Mouse (Mus musculus): ENCODE measurements around the gene Gm45808. TPM values are rescaled to one million over a fixed set of nuclear protein-coding genes. Genes with fewer than 3 reads are reported as not detected.

Gm45808 gene
- polyA plus RNA-seq, 1 experiment from 2014 or later = not detected

DNA sequence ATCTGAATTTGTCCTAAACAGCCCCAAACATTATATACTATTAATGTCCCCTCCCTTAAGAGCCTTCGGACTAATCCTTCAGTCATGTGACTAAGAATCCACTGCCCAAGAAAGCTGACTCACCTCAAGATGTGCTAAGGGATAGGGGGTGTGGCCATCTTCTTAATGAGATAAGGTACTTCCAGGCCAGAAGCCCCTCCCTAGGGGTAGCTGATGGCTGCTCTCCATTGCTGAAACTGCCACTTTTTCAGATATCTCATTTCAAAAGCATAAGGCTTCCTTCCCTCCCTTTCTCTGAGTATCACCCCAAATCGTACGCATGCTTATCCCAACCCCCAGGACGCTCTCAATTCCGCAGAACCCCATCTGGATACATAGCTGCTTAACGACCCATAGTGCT lies 21.9 kb upstream of the Gm45808 start:
- ATAC-seq (replicated peaks; ENCODE audit: insufficient number of reproducible peaks, insufficient read depth, low FRiP score, low read depth) = no peak
- Histone ChIP-seq H3K27me3 (no peaks in the 10 kb centered on the region), H3K9me3 (replicated peaks) (no peaks in the 10 kb centered on the region), H3K36me3 (peaks cover 9% of the 10 kb centered on the region; the same call in 1 of the 2 replicates), H3K27ac (no peak overlapping the region), H3K4me3 (peak overlapping the region; percentile 79; the same call in 1 of the 2 replicates), H3K4me1 (replicated peaks) (peaks cover 19% of the 10 kb centered on the region), H3K4me2 (peak overlapping the region; percentile 85; the same call in 1 of the 2 replicates), H3K9ac (no peak overlapping the region)
- 79% methylated on average over 6 of the region's 6 CpGs for WGBS

DNA sequence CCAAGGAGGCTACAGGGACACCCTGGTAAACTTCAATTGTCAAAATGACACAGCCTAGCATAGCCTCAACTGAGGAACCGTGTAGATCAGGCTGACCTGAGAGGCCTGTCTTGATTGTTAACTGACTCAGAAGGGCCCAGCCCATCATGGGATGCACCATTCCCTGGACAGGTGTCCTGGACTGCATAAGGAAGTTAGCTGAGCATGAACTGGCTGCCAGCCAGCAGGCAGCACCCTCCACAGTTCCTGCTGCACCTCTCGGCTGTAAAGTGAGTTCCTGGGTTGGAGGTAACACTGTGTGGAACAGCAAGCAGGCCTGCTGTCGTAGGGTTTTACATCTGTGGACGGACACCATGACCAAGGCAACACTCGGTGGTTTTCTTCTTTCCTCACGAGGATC lies 21.0 kb upstream of the Gm45808 start:
- H3K9me3 ChIP-seq (replicated peaks) = no peaks in the 10 kb centered on the region
- H3K27ac ChIP-seq = no peak overlapping the region
- H3K9ac ChIP-seq = no peak overlapping the region
- 79% methylated on average over 6 of the region's 6 CpGs for WGBS
- peaks cover 19% of the 10 kb centered on the region for H3K4me1 ChIP-seq (replicated peaks)
- H3K4me2 ChIP-seq = no peak overlapping the region
- H3K36me3 ChIP-seq = peaks cover 11% of the 10 kb centered on the region
- H3K4me3 ChIP-seq = no peak overlapping the region
- ATAC-seq (replicated peaks; ENCODE audit: insufficient number of reproducible peaks, insufficient read depth, low FRiP score, low read depth) = no peak
- H3K27me3 ChIP-seq = no peaks in the 10 kb centered on the region

DNA sequence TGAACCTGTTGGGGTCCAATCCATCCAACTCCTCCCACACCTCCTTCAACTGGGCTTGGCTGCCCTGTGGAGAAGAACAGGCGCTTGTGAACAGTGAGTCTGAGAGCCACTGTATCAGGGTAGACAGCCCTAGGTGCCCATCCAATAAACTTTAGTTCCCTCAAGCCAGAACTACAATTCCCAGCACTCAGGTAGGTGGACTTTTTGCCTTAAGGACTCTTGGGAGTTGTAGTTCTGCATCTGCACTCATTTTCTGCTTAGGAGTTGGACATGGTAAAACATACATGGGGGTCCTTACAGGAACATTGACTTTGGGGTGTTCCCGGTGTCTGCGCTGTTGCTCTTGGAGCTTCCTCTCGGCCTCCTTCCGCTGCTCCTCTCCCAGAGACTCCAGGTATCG lies 11.8 kb upstream of the Gm45808 start:
- Histone ChIP-seq H3K27ac (no peak overlapping the region), H3K4me3 (no peak overlapping the region), H3K4me1 (replicated peaks) (no peaks in the 10 kb centered on the region), H3K9me3 (replicated peaks) (no peaks in the 10 kb centered on the region), H3K4me2 (no peak overlapping the region), H3K36me3 (peaks cover 63% of the 10 kb centered on the region), H3K27me3 (no peaks in the 10 kb centered on the region), H3K9ac (no peak overlapping the region)
- no peak for ATAC-seq (replicated peaks; ENCODE audit: insufficient number of reproducible peaks, insufficient read depth, low FRiP score, low read depth)
- WGBS = 95% methylated on average over 6 of the region's 6 CpGs

DNA sequence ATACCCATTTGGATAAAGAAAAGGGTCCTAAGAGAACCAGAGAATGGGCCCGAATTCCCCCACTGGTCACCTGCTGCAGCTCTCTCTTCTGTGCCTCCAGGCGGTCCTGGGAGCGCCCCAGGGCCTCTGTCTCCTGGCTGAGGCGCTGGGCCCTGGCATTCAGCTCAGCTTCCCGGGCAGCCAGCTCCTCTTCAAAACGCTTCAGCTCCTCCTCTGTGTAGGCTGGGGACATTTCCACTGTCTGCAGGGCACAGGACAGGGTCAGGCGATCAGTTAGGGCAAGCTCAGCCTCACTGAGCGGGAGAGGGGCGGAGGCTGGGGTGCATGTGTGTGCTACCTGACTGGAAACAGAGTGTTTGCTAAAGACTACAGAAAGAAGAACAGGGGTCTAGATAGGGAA lies 7.9 kb upstream of the Gm45808 start:
- 0 out of 2 replicates have a peak, but pooled peaks cover 4% of the 10 kb centered on the region for H3K4me1 ChIP-seq (replicated peaks)
- H3K27ac ChIP-seq = no peak overlapping the region
- WGBS = 88% methylated on average over 9 of the region's 9 CpGs
- H3K4me3 ChIP-seq = no peak overlapping the region
- no peaks in the 10 kb centered on the region for H3K27me3 ChIP-seq
- no peak for ATAC-seq (replicated peaks; ENCODE audit: insufficient number of reproducible peaks, insufficient read depth, low FRiP score, low read depth)
- H3K36me3 ChIP-seq = peaks cover 55% of the 10 kb centered on the region
- no peak overlapping the region for H3K9ac ChIP-seq
- H3K9me3 ChIP-seq (replicated peaks) = no peaks in the 10 kb centered on the region
- no peak overlapping the region for H3K4me2 ChIP-seq

DNA sequence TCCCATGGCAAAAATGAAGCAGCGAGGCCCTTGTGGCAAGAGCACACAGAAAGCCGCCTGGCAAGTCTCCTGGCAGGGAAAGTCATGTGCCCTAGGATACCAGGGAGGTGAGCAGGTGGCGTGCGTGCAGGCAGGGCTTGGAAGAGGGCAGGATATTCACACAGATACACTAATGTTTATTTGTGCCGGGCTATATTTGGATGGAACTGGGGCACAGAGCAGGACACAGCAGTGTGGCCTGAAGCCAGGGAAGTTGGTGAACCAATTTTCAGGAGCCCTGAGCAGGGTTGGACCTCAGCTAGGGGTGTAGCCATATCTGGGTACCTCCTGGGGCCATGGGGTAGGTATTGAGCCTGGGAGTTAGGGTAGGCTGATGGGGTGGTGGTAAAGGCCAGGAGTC lies 6.3 kb upstream of the Gm45808 start:
- peaks cover 14% of the 10 kb centered on the region for H3K4me1 ChIP-seq (replicated peaks)
- no peak for ATAC-seq (replicated peaks; ENCODE audit: insufficient number of reproducible peaks, insufficient read depth, low FRiP score, low read depth)
- H3K36me3 ChIP-seq = peaks cover 42% of the 10 kb centered on the region
- 83% methylated on average over 5 of the region's 5 CpGs for WGBS
- no peaks in the 10 kb centered on the region for H3K9me3 ChIP-seq (replicated peaks)
- H3K27me3 ChIP-seq = no peaks in the 10 kb centered on the region
- H3K4me2 ChIP-seq = no peak overlapping the region
- no peak overlapping the region for H3K27ac ChIP-seq
- H3K4me3 ChIP-seq = no peak overlapping the region
- no peak overlapping the region for H3K9ac ChIP-seq

DNA sequence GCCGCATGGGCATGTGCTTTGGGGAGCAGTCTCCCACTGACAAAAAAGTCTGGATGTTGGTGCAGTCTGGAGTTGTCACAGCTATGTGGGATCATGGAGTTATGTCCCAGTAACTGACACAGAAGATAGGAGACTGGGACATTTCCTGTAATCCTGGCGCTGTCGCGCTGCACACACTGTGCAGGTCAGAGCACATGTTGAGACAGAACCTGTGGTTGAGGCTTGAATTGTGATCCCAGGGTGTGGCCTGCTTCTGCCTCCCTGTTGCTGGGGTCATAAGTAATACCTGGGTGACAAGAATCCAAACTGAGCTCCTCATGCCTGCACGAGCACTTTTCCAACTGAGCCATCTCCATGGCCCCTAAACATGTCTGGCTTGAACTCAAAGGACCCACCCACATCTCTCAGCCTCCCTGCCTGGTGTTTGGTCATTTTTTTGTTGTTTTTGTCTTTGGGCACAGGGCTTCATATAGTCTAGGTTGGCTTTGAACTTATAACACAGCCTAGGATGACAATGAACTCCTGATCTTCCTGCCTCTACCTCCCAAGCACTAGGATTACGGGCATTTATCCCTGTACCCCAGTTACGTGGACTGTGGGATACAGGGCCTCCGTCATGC lies 5.7 kb upstream of the Gm45808 start:
- 94% methylated on average over 8 of the region's 8 CpGs for WGBS
- no peaks in the 10 kb centered on the region for H3K27me3 ChIP-seq
- no peak overlapping the region for H3K4me2 ChIP-seq
- H3K36me3 ChIP-seq = peaks cover 36% of the 10 kb centered on the region
- no peak for ATAC-seq (replicated peaks; ENCODE audit: insufficient number of reproducible peaks, insufficient read depth, low FRiP score, low read depth)
- H3K27ac ChIP-seq = no peak overlapping the region
- H3K9me3 ChIP-seq (replicated peaks) = no peaks in the 10 kb centered on the region
- H3K9ac ChIP-seq = no peak overlapping the region
- H3K4me3 ChIP-seq = no peak overlapping the region
- peaks cover 14% of the 10 kb centered on the region for H3K4me1 ChIP-seq (replicated peaks)

DNA sequence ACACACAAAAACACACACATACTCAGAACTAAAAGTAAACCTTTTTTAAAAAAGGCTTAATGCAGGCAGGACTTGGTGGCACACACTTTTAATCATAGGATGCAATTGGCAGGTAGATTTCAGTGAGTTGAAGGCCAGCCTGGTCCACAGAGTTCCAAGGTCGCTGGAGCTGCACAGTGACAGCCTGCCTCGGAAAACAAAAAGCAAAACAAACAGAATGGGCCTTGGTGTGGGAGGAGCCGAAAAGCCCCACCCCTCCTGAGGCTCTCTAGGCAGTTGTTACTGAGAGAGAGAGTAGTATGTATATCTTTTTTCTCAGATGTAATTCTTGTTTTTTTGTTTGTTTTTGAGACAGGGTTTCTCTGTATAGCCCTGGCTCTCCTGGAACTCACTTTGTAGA lies 4.7 kb upstream of the Gm45808 start:
- ATAC-seq (replicated peaks; ENCODE audit: insufficient number of reproducible peaks, insufficient read depth, low FRiP score, low read depth) = no peak
- Histone ChIP-seq H3K36me3 (peaks cover 30% of the 10 kb centered on the region), H3K27me3 (no peaks in the 10 kb centered on the region), H3K4me2 (peak overlapping the region; percentile 7; the same call in 1 of the 2 replicates), H3K27ac (no peak overlapping the region), H3K9me3 (replicated peaks) (no peaks in the 10 kb centered on the region), H3K4me1 (replicated peaks) (peaks cover 14% of the 10 kb centered on the region), H3K9ac (no peak overlapping the region), H3K4me3 (no peak overlapping the region)
- WGBS = 26% methylated on average over 3 of the region's 3 CpGs

DNA sequence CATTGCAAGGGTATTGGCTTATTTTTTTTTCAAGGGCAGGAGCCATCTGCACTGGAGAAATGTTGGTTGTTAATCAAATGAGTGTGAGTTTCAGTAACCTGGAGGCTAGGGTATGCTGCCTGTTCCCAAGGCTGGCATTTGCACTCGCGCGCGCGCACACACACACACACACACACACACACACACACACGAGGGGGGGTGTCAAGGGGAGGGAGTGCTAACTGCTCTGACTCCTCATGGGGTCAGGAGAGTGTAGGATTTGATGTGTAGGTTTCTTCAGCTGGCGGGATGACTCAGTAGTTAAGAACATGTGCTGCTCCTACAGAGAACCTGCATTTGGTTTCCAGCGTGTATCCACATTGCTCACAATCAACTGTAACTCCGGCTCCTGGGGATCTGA lies 4.2 kb upstream of the Gm45808 start:
- H3K27ac ChIP-seq = no peak overlapping the region
- H3K4me1 ChIP-seq (replicated peaks) = peaks cover 14% of the 10 kb centered on the region
- no peak overlapping the region for H3K9ac ChIP-seq
- peak overlapping the region; percentile 7; the same call in 1 of the 2 replicates for H3K4me2 ChIP-seq
- H3K4me3 ChIP-seq = no peak overlapping the region
- WGBS = 48% methylated on average over 9 of the region's 9 CpGs
- H3K9me3 ChIP-seq (replicated peaks) = no peaks in the 10 kb centered on the region
- no peak for ATAC-seq (replicated peaks; ENCODE audit: insufficient number of reproducible peaks, insufficient read depth, low FRiP score, low read depth)
- no peaks in the 10 kb centered on the region for H3K27me3 ChIP-seq
- H3K36me3 ChIP-seq = peaks cover 30% of the 10 kb centered on the region

DNA sequence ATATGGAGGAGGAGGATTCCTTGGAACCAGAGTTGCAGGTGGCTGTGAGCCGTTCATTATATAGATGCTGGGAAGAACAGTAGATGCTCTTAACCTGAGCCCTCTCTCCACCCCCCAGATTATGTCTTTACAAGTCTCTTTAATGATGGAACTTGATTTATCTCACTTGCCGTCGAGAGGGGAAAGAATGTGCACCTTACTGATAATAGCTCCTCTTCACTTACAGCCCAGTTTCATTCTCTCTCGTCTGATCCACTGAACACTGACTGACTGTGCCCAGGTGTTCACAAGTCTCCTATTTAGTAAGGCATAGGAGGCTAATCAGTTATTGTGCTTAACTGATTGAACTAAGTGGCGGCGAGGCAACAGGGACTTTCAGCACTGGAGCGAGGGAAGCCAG lies 3.0 kb upstream of the Gm45808 start:
- no peaks in the 10 kb centered on the region for H3K9me3 ChIP-seq (replicated peaks)
- H3K9ac ChIP-seq = no peak overlapping the region
- H3K27ac ChIP-seq = no peak overlapping the region
- H3K36me3 ChIP-seq = peaks cover 17% of the 10 kb centered on the region; the same call in 1 of the 2 replicates
- peaks cover 14% of the 10 kb centered on the region for H3K4me1 ChIP-seq (replicated peaks)
- no peak for ATAC-seq (replicated peaks; ENCODE audit: insufficient number of reproducible peaks, insufficient read depth, low FRiP score, low read depth)
- no peaks in the 10 kb centered on the region for H3K27me3 ChIP-seq
- no peak overlapping the region for H3K4me3 ChIP-seq
- H3K4me2 ChIP-seq = no peak overlapping the region
- whole genome bisulfite sequencing = 62% methylated on average over 7 of the region's 7 CpGs

DNA sequence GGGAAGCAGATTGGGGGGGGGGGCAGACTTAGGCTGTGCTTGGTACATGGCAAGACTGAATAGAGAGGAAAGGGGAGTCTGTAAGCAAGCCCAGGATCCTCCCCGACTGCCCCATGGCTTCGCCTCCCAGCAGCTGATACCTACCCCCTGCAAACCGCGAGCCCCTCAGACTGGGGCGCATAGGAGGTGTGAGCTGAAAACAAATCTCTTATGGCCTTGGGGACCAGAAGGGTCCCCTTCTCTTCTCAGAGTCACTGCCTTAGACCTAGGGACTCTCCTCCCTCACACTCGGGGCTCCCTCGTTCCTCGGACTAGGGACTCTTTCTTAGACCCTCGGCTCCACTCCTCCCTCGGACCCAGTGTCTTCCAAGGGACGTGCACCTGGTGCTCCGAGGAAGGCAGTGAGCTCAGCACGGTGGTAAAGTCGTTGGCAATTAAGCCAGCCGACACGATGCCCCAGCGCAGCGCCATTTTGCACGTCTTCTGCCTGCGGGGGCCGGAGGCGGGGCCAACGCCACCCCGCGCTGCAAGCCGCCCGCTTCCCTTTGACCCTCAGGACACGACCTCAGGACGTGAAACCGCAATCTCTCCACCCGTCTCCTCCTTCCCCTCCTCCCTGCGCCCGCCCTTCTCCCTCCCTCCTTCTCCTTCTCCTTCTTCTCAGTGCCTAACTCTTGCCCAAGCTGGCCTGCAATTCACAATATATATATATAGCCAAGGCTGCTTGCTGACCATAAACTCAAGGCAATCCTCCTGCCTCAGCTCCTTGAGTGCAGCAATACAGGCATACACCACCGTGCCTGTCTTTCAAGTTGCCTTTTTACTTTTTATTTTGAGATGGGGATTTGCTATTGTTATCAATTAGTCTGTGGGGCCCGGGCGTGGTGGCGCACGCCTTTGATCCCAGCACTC lies 1.9 kb upstream of the Gm45808 start, which contains the start of gene Dhdh:
Gene Dhdh (minus strand): TSS at position 513 of the 912 bp plus-strand sequence.
- H3K9me3 ChIP-seq (replicated peaks) = no peaks in the 10 kb centered on the region
- H3K9ac ChIP-seq = peak within 1 kb of the TSS; percentile 52
- no peaks in the 10 kb centered on the region for H3K27me3 ChIP-seq
- peak; percentile 67 for ATAC-seq (replicated peaks; ENCODE audit: insufficient number of reproducible peaks, insufficient read depth, low FRiP score, low read depth)
- 10% methylated on average over 38 of the region's 38 CpGs for WGBS
- H3K4me2 ChIP-seq = peak within 1 kb of the TSS; percentile 82
- H3K4me1 ChIP-seq (replicated peaks) = peaks cover 14% of the 10 kb centered on the region
- H3K27ac ChIP-seq = peak within 1 kb of the TSS; percentile 10
- peaks cover 8% of the 10 kb centered on the region; the same call in 1 of the 2 replicates for H3K36me3 ChIP-seq
- peak within 1 kb of the TSS; percentile 57 for H3K4me3 ChIP-seq

DNA sequence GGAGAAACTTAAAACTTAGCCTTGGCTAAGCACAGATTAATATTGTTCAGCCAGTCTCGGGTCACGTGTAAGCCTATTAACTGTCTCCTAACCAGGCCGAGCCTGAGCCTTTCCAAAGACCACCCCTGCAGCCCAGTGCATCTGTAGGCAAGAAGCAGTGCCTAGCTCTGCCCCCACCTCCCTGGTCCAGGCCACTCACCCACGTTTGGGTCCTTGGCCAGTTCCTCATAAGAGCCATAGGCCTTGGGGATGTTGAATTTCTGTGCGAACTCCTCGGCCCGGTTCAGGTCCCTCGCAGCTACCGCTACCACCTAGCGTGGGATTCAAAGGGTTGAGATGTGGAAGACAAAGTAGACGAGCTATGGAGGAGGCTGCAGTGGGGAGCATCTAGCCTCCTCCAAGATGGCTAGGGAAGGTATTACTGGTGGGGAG lies 1.3 kb upstream of the Gm45808 start:
- Histone ChIP-seq H3K4me3 (peak overlapping the region; percentile 57), H3K4me2 (peak overlapping the region; percentile 82), H3K27me3 (no peaks in the 10 kb centered on the region), H3K4me1 (replicated peaks) (peaks cover 14% of the 10 kb centered on the region), H3K9ac (no peak overlapping the region), H3K9me3 (replicated peaks) (no peaks in the 10 kb centered on the region), H3K36me3 (peaks cover under 1% of the 10 kb centered on the region; the same call in 1 of the 2 replicates), H3K27ac (peak overlapping the region; percentile 9; the same call in 1 of the 2 replicates)
- peak; percentile 22; the same call in 1 of the 2 replicates for ATAC-seq (replicated peaks; ENCODE audit: insufficient number of reproducible peaks, insufficient read depth, low FRiP score, low read depth)
- WGBS = 44% methylated on average over 11 of the region's 11 CpGs
